Mouse (Mus musculus) CH12.LX (cell line): ENCODE measurements around the gene Nr1h4. TPM values are rescaled to one million over a fixed set of nuclear protein-coding genes. Genes with fewer than 3 reads are reported as not detected.

Source experiments
- DNase-seq: peaks from one replicate; pipeline ENCODE4 v3.0.0-alpha.2; 2013; ENCODE audit errors: extremely low read depth
- H3K27ac ChIP-seq: 2 replicates; pipeline ENCODE4 v1.5.1; 2012; ENCODE audit warnings: low read depth, mild to moderate bottlenecking, control low read depth, moderate library complexity; ENCODE audit not compliant: insufficient read depth
- H3K27me3 ChIP-seq: replicated peaks from 2 replicates; pipeline ENCODE3; 2012; ENCODE audit warnings: inconsistent platforms
- H3K36me3 ChIP-seq, 2 experiments: replicated peaks in 1 of 2; 2 replicates each; pipeline versions ENCODE3 to v1.6.1; 2012; ENCODE audit warnings: inconsistent platforms in 1 of 2, low read length in 1 of 2, mild to moderate bottlenecking in 1 of 2, mixed read lengths in 1 of 2, moderate library complexity in 1 of 2; ENCODE audit not compliant: control insufficient read depth in 1 of 2, insufficient read depth in 1 of 2
- H3K4me1 ChIP-seq, 2 experiments: 2 replicates each; pipeline ENCODE4 v1.6.1; 2012; ENCODE audit warnings: inconsistent platforms in 1 of 2, moderate library complexity in 1 of 2; ENCODE audit not compliant: insufficient read depth in 2 of 2, control insufficient read depth in 1 of 2
- H3K4me2 ChIP-seq: 2 replicates; pipeline ENCODE4 v1.6.1; 2012; ENCODE audit warnings: low read depth, mild to moderate bottlenecking, control low read depth; ENCODE audit not compliant: poor library complexity, insufficient read depth, severe bottlenecking
- H3K4me3 ChIP-seq, 3 experiments: fragments of 150-350 bp in 1 of 3; sonication (generic) in 1 of 3; replicated peaks in 1 of 3; 2 replicates each; pipeline versions ENCODE3 to v1.5.1; 2011 to 2012; ENCODE audit warnings: low read depth in 2 of 3, low read length in 2 of 3, mild to moderate bottlenecking in 2 of 3, moderate library complexity in 2 of 3, control low read depth in 1 of 3, improper control_type of control experiment in 1 of 3, inconsistent platforms in 1 of 3, mixed read lengths in 1 of 3; ENCODE audit not compliant: poor library complexity in 1 of 3
- H3K79me2 ChIP-seq: replicated peaks from 2 replicates; pipeline ENCODE4 v1.6.1; 2012; ENCODE audit warnings: mild to moderate bottlenecking, moderate library complexity; ENCODE audit not compliant: control insufficient read depth, poor library complexity, insufficient read depth, severe bottlenecking; ENCODE audit errors: extremely low read depth
- H3K9ac ChIP-seq: 2 replicates; pipeline ENCODE4 v1.6.1; 2012; ENCODE audit warnings: low read depth, mild to moderate bottlenecking, control low read depth, moderate library complexity; ENCODE audit not compliant: insufficient read depth
- H3K9me3 ChIP-seq: replicated peaks from 2 replicates; pipeline ENCODE3; 2012; ENCODE audit warnings: low read length, inconsistent platforms, mixed read lengths
- CHD2 ChIP-seq: IDR thresholded peaks from 2 replicates; pipeline ENCODE4 v1.6.1; 2011; ENCODE audit warnings: low read length, improper control_type of control experiment
- CTCF ChIP-seq, 2 experiments: IDR thresholded peaks in 1 of 2; conservative IDR thresholded peaks in 1 of 2; 2 replicates each; pipeline ENCODE4 v1.5.1; 2011 to 2012; ENCODE audit warnings: low read depth in 2 of 2, low read length in 2 of 2, improper control_type of control experiment in 1 of 2, inconsistent platforms in 1 of 2, mild to moderate bottlenecking in 1 of 2, moderate library complexity in 1 of 2
- ELF1 ChIP-seq: IDR thresholded peaks from 2 replicates; pipeline ENCODE4 v1.6.1; 2014; ENCODE audit warnings: low read depth, mild to moderate bottlenecking, inconsistent platforms, low read length, improper control_type of control experiment
- GABPA ChIP-seq: IDR thresholded peaks from 2 replicates; pipeline ENCODE4 v1.6.1; 2012; ENCODE audit warnings: low read depth, low read length, improper control_type of control experiment, inconsistent platforms; ENCODE audit not compliant: insufficient replicate concordance
- HCFC1 ChIP-seq: IDR thresholded peaks from 2 replicates; pipeline ENCODE4 v1.6.1; 2012; ENCODE audit warnings: low read depth, mild to moderate bottlenecking, inconsistent platforms, low read length, improper control_type of control experiment
- JUN ChIP-seq: IDR thresholded peaks from 2 replicates; pipeline ENCODE4 v1.6.1; 2011; ENCODE audit warnings: low read depth, mild to moderate bottlenecking, low read length, improper control_type of control experiment, moderate library complexity; ENCODE audit not compliant: insufficient read depth
- MEF2A ChIP-seq: IDR thresholded peaks from 2 replicates; pipeline ENCODE4 v1.6.1; 2014; ENCODE audit warnings: low read depth, mild to moderate bottlenecking, inconsistent platforms, low read length, improper control_type of control experiment, borderline replicate concordance
- NELFE ChIP-seq: IDR thresholded peaks from 2 replicates; pipeline ENCODE4 v1.6.1; 2011; ENCODE audit warnings: low read depth, low read length, improper control_type of control experiment
- NRF1 ChIP-seq: IDR thresholded peaks from 2 replicates; pipeline ENCODE4 v1.6.1; 2014; ENCODE audit warnings: low read depth, mild to moderate bottlenecking, inconsistent platforms, low read length, improper control_type of control experiment, moderate library complexity
- PAX5 ChIP-seq: IDR thresholded peaks from 2 replicates; pipeline ENCODE4 v1.6.1; 2012; ENCODE audit warnings: low read length, inconsistent platforms, mixed read lengths
- POLR2A ChIP-seq: IDR thresholded peaks from 2 replicates; pipeline ENCODE4 v1.6.1; 2011; ENCODE audit warnings: low read depth, mild to moderate bottlenecking, improper control_type of control experiment, low read length
- POLR2AphosphoS2 ChIP-seq: IDR thresholded peaks from 2 replicates; pipeline ENCODE4 v1.6.1; 2011; ENCODE audit warnings: low read depth, low read length, improper control_type of control experiment
- UBTF ChIP-seq: IDR thresholded peaks from 2 replicates; pipeline ENCODE4 v1.6.1; 2012; ENCODE audit warnings: low read depth, mild to moderate bottlenecking, inconsistent platforms, low read length, improper control_type of control experiment, moderate library complexity
- USF1 ChIP-seq: IDR thresholded peaks from 2 replicates; pipeline ENCODE4 v1.6.1; 2014; ENCODE audit warnings: low read depth, mild to moderate bottlenecking, inconsistent platforms, low read length, improper control_type of control experiment
- USF2 ChIP-seq: conservative IDR thresholded peaks from 2 replicates; pipeline ENCODE4 v1.6.1; 2011; ENCODE audit warnings: low read depth, low read length, improper control_type of control experiment
- ZC3H11A ChIP-seq: IDR thresholded peaks from 2 replicates; pipeline ENCODE4 v1.6.1; 2012; ENCODE audit warnings: low read depth, mild to moderate bottlenecking, inconsistent platforms, low read length, improper control_type of control experiment
- ZMIZ1 ChIP-seq: IDR thresholded peaks from 2 replicates; pipeline ENCODE4 v1.6.1; 2012; ENCODE audit warnings: low read depth, mild to moderate bottlenecking, inconsistent platforms, low read length, improper control_type of control experiment
- dilution Hi-C: fragments of 300-500 bp; cut with MboI; formaldehyde crosslinking; loops from 2 replicates; pipeline ENCODE4 v1.14.3; 2020; ENCODE audit warnings: low sequenced_read_pairs; ENCODE audit not compliant: extremely low pct_unique_long_range_greater_than_20kb, extremely low pct_ligation_motif_present
- in situ Hi-C: fragments of 300-500 bp; cut with MboI; formaldehyde crosslinking; loops from 3 replicates; pipeline ENCODE4 v1.14.3; 2019; ENCODE audit warnings: low sequenced_read_pairs, low pct_ligation_motif_present, low pct_unique_long_range_greater_than_20kb, mixed read lengths
- polyA plus RNA-seq: library from polyadenylated mRNA; unstranded; fragments of >175 nt; gene quantifications from 2 replicates; pipeline ENCODE4 v1.2.1, GENCODE M21; 2012; ENCODE audit warnings: low read depth; ENCODE audit not compliant: insufficient read length
- total RNA-seq, 2 experiments: library from RNA; depleted of rRNA; stranded (reverse); fragments of 300-350 nt in 1 of 2; fragments of >200 nt in 1 of 2; gene quantifications; 2 replicates each; pipeline ENCODE4 v1.2.3; 2012 to 2014

Gene Nr1h4
- not detected in 2 replicates for total RNA-seq (2012; rRNA removed)
- total RNA-seq (2014; rRNA removed): not detected in 2 replicates
- polyA plus RNA-seq: not detected in 2 replicates

GRCm38 (mm10) chr10:89532929-89533727 is at the start of gene Nr1h4:
Gene Nr1h4 (minus strand): TSS chr10:89533585.
- no peak within 1 kb of the TSS for H3K27ac ChIP-seq
- H3K4me1 ChIP-seq: no peaks in the 10 kb centered on the region
- H3K9me3 ChIP-seq: no peaks in the 10 kb centered on the region
- H3K79me2 ChIP-seq: no peaks in the 10 kb centered on the region
- DNase-seq: no peak
- no peak within 1 kb of the TSS for H3K4me3 ChIP-seq
- H3K9ac ChIP-seq: no peak within 1 kb of the TSS
- no peak for TF ChIP-seq ZMIZ1
- H3K4me2 ChIP-seq: peak within 1 kb of the TSS; percentile 16; the same call in 1 of the 2 replicates
- dilution Hi-C loops: no loop called here
- in situ Hi-C loops: no loop called here
- H3K27me3 ChIP-seq: no peaks in the 10 kb centered on the region
- H3K36me3 ChIP-seq: no peaks in the 10 kb centered on the region

- Histone ChIP-seq H3K79me2 (no peaks in the 10 kb centered on the region), H3K4me3 (no peak overlapping the region), H3K9ac (no peak overlapping the region)
- TF ChIP-seq POLR2A (no peak), GABPA (no peak), MEF2A (no peak), USF1 (no peak), CHD2 (no peak), NRF1 (no peak), POLR2AphosphoS2 (no peak), CTCF (conservative IDR thresholded peaks at IDR 0.05 in 1 of 2, IDR thresholded peaks at IDR 0.05 in 1 of 2; ENCODE audit: low read depth in 2 of 2, low read length in 2 of 2) (no peak), UBTF (no peak), ELF1 (no peak), NELFE (no peak), JUN (no peak), PAX5 (no peak), USF2 (no peak), HCFC1 (no peak), ZC3H11A (no peak)
- TF ChIP-seq, all 38 proteins: peak for 0
- dilution Hi-C loops: no loop called here
- Histone ChIP-seq H3K4me1 (no peaks in the 10 kb centered on the region), H3K4me2 (no peak overlapping the region), H3K36me3 (no peaks in the 10 kb centered on the region), H3K9me3 (no peaks in the 10 kb centered on the region), H3K27ac (no peak overlapping the region), H3K27me3 (no peaks in the 10 kb centered on the region)
- in situ Hi-C loops: no loop called here
- DNase-seq: no peak
These were observed 45.4 kb upstream of the Nr1h4 start for GRCm38 (mm10) chr10:89578801-89579200.
